ENCODE assay signal across 8 mouse cellular contexts in genomic region chr3:28263948-28264840, GRCm38 (mm10). TPM values are rescaled to one million over a fixed set of nuclear protein-coding genes. Genes with fewer than 3 reads are reported as not detected.
DNase-seq lines count a peak whose midpoint lies in the region; ATAC-seq lines count a peak whose summit lies in the region.

No protein-coding gene starts in this region.

- no peaks in the 10 kb centered on the region for H3K36me3 ChIP-seq in intestine, embryonic 15.5 days
- no peaks in the 10 kb centered on the region for H3K36me3 ChIP-seq in limb, embryonic 13.5 days
- no peaks in the 10 kb centered on the region for H3K36me3 ChIP-seq in midbrain, embryonic 13.5 days
- no peaks in the 10 kb centered on the region for H3K36me3 ChIP-seq in stomach, embryonic 16.5 days (ENCODE audit: control insufficient read depth, insufficient read depth, low read length)

- peaks cover 15% of the 10 kb centered on the region; the same call in 1 of the 2 replicates for H3K4me1 ChIP-seq in intestine, embryonic 15.5 days (replicated peaks)
- H3K4me1 ChIP-seq in limb, embryonic 13.5 days: peaks cover 15% of the 10 kb centered on the region
- H3K4me1 ChIP-seq in midbrain, embryonic 13.5 days (replicated peaks): peaks cover 47% of the 10 kb centered on the region
- peaks cover 9% of the 10 kb centered on the region; the same call in 1 of the 2 replicates for H3K4me1 ChIP-seq in stomach, embryonic 16.5 days (ENCODE audit: control insufficient read depth, insufficient read depth, low read length)

- H3K27ac ChIP-seq in intestine, embryonic 15.5 days: peak overlapping the region; percentile 69
- no peak overlapping the region for H3K27ac ChIP-seq in limb, embryonic 13.5 days
- H3K27ac ChIP-seq in midbrain, embryonic 13.5 days: peak overlapping the region; percentile 96
- peak overlapping the region; percentile 78 for H3K27ac ChIP-seq in stomach, embryonic 16.5 days (ENCODE audit: low read length)

- H3K4me2 ChIP-seq in intestine, embryonic 15.5 days (replicated peaks): peak overlapping the region; percentile 96
- peak overlapping the region; percentile 98 for H3K4me2 ChIP-seq in limb, embryonic 13.5 days (replicated peaks)
- H3K4me2 ChIP-seq in midbrain, embryonic 13.5 days (replicated peaks): peak overlapping the region; percentile 86
- H3K4me2 ChIP-seq in stomach, embryonic 16.5 days (ENCODE audit: low read depth, low read length): peak overlapping the region; percentile 88

- peak overlapping the region; percentile 79 for H3K9ac ChIP-seq in intestine, embryonic 15.5 days
- peak overlapping the region; percentile 69 for H3K9ac ChIP-seq in limb, embryonic 13.5 days
- H3K9ac ChIP-seq in midbrain, embryonic 13.5 days (replicated peaks): peak overlapping the region; percentile 95
- H3K9ac ChIP-seq in stomach, embryonic 16.5 days (ENCODE audit: low read length): peak overlapping the region; percentile 87

- peak overlapping the region; percentile 69 for H3K4me3 ChIP-seq in intestine, embryonic 15.5 days (replicated peaks)
- H3K4me3 ChIP-seq in limb, embryonic 13.5 days: peak overlapping the region; percentile 65
- H3K4me3 ChIP-seq in midbrain, embryonic 13.5 days (replicated peaks): peak overlapping the region; percentile 85
- H3K4me3 ChIP-seq in stomach, embryonic 16.5 days (replicated peaks; ENCODE audit: low read length): peak overlapping the region; percentile 78

- ATAC-seq in intestine, embryonic 15.5 days: peak; percentile 65
- ATAC-seq in limb, embryonic 13.5 days (ENCODE audit: low FRiP score, low read depth): no peak
- ATAC-seq in midbrain, embryonic 13.5 days: peak; percentile 28
- no peak for ATAC-seq in stomach, embryonic 16.5 days (ENCODE audit: insufficient read depth, low FRiP score)

- DNase-seq in ovary, postnatal 10 days (ENCODE audit: low spot score): peak; percentile 12
- DNase-seq in ovary, postnatal 14 days (ENCODE audit: low spot score): no peak
- peak; percentile 83 to 88 for DNase-seq in cerebellum, postnatal 10 days
- DNase-seq in gastrocnemius, postnatal 10 days: peak; percentile 29

- 9% methylated on average over 26 of the region's 26 CpGs for WGBS in intestine, embryonic 15.5 days
- WGBS in limb, embryonic 13.5 days: 2% methylated on average over 26 of the region's 26 CpGs
- WGBS in midbrain, embryonic 13.5 days: 1% methylated on average over 22 of the region's 26 CpGs
- 8% methylated on average over 26 of the region's 26 CpGs for WGBS in stomach, embryonic 16.5 days

- no peaks in the 10 kb centered on the region for H3K27me3 ChIP-seq in intestine, embryonic 15.5 days (replicated peaks)
- peaks cover 47% of the 10 kb centered on the region for H3K27me3 ChIP-seq in limb, embryonic 13.5 days
- peaks cover 4% of the 10 kb centered on the region; the same call in 1 of the 2 replicates for H3K27me3 ChIP-seq in midbrain, embryonic 13.5 days
- no peaks in the 10 kb centered on the region for H3K27me3 ChIP-seq in stomach, embryonic 16.5 days (ENCODE audit: control insufficient read depth, insufficient read depth, low read length)

- no peaks in the 10 kb centered on the region for H3K9me3 ChIP-seq in intestine, embryonic 15.5 days
- no peaks in the 10 kb centered on the region for H3K9me3 ChIP-seq in limb, embryonic 13.5 days
- no peaks in the 10 kb centered on the region for H3K9me3 ChIP-seq in midbrain, embryonic 13.5 days
- H3K9me3 ChIP-seq in stomach, embryonic 16.5 days (replicated peaks; ENCODE audit: control insufficient read depth, low read length): no peaks in the 10 kb centered on the region

RNA-seq across cellular contexts. Expression of gene Tnik, which starts 1.2 kb away (rescaled TPM):
- total RNA-seq in gastrocnemius, postnatal 10 days (2021): 10 to 100 TPM; 70.8 to 72.5 TPM
- 12.3 and 13.9 TPM in 2 replicates for polyA plus RNA-seq in intestine, embryonic 15.5 days (2015; fragmentation: Nextera tagmentation; extraction: Ambion mirVana)
- polyA plus RNA-seq in limb, embryonic 13.5 days (2015; fragmentation: Nextera tagmentation; extraction: Ambion mirVana): 9.2 and 9.5 TPM in 2 replicates
- polyA plus RNA-seq in midbrain, embryonic 13.5 days (2015; fragmentation: Nextera tagmentation; extraction: Ambion mirVana): 70.2 and 71.2 TPM in 2 replicates
- 12.9 and 16.9 TPM in 2 replicates for polyA plus RNA-seq in stomach, embryonic 16.5 days (2015; fragmentation: Nextera tagmentation; extraction: Ambion mirVana)

Comparison
In these comparisons a context has a peak if more than half of its experiments do, and no peak if none do; other contexts are left out.
1. ATAC-seq: peak in intestine, embryonic 15.5 days (single experiment) and midbrain, embryonic 13.5 days (single experiment); none in limb, embryonic 13.5 days (single experiment) and stomach, embryonic 16.5 days (single experiment).
2. Peak in every context shown above with its lines, with median percentiles within 50 percentile points of each other: H3K4me2 ChIP-seq, H3K4me3 ChIP-seq and H3K9ac ChIP-seq.